Mouse (Mus musculus) right cerebral cortex, postnatal 10 days (tissue): ENCODE measurements around the gene Galntl6.
A peak's percentile ranks its signal among the peaks of the same experiment; 100 is the strongest.

ENCODE experiments used
- DNase-seq, 2 experiments: peaks; one replicate each; pipeline ENCODE4 v3.0.0; 2021; ENCODE audit warnings: low spot score in 2 of 2

The Galntl6 gene

GRCm38 (mm10) chr8:57843461-57843860 is 1069.0 kb downstream of the Galntl6 start:
- DNase-seq, result no peak

GRCm38 (mm10) chr8:57842462-57843391 is 1069.7 kb downstream of the Galntl6 start:
- DNase-seq, result peak; percentile 59 to 72

- peak; percentile 40 to 54 for DNase-seq
These were observed 1071.0 kb downstream of the Galntl6 start for GRCm38 (mm10) chr8:57841446-57841845.

GRCm38 (mm10) chr8:57837384-57837783 is 1075.1 kb downstream of the Galntl6 start:
- DNase-seq, result no peak

GRCm38 (mm10) chr8:57836981-57837380 is 1075.5 kb downstream of the Galntl6 start:
- no peak for DNase-seq

GRCm38 (mm10) chr8:57836201-57836883 is 1076.1 kb downstream of the Galntl6 start:
- no peak for DNase-seq

GRCm38 (mm10) chr8:57823151-57823550 is 1089.3 kb downstream of the Galntl6 start:
- DNase-seq, result no peak

- DNase-seq, result no peak
These were observed 1096.4 kb downstream of the Galntl6 start for GRCm38 (mm10) chr8:57816034-57816433.

GRCm38 (mm10) chr8:57807060-57807459 is 1105.4 kb downstream of the Galntl6 start:
- no peak for DNase-seq

- DNase-seq, result no peak
These were observed 1107.3 kb downstream of the Galntl6 start for GRCm38 (mm10) chr8:57805094-57805493.

GRCm38 (mm10) chr8:57803821-57804220 is 1108.6 kb downstream of the Galntl6 start:
- DNase-seq, result no peak

GRCm38 (mm10) chr8:57801197-57801596 is 1111.2 kb downstream of the Galntl6 start:
- DNase-seq, result no peak

- peak; percentile 80 to 81 for DNase-seq
These were observed 1112.1 kb downstream of the Galntl6 start for GRCm38 (mm10) chr8:57800327-57800726.

GRCm38 (mm10) chr8:57799797-57800204 is 1112.6 kb downstream of the Galntl6 start:
- DNase-seq, result peak; percentile 55 to 58

GRCm38 (mm10) chr8:57793455-57793854 is 1119.0 kb downstream of the Galntl6 start:
- no peak for DNase-seq

- DNase-seq, result no peak
These were observed 1120.2 kb downstream of the Galntl6 start for GRCm38 (mm10) chr8:57792246-57792645.

- DNase-seq, result no peak
These were observed 1121.1 kb downstream of the Galntl6 start for GRCm38 (mm10) chr8:57791309-57791721.

GRCm38 (mm10) chr8:57779551-57779950 is 1132.9 kb downstream of the Galntl6 start:
- no peak for DNase-seq

GRCm38 (mm10) chr8:57777988-57778721 is 1134.3 kb downstream of the Galntl6 start:
- no peak for DNase-seq

- DNase-seq, result no peak
These were observed 1135.7 kb downstream of the Galntl6 start for GRCm38 (mm10) chr8:57776723-57777122.

- DNase-seq, result no peak
These were observed 1139.6 kb downstream of the Galntl6 start for GRCm38 (mm10) chr8:57772732-57773265.

- no peak for DNase-seq
These were observed 1144.9 kb downstream of the Galntl6 start for GRCm38 (mm10) chr8:57767541-57767940.
